Mouse (Mus musculus): ENCODE measurements around the gene Irf5. TPM values are rescaled to one million over a fixed set of nuclear protein-coding genes. Genes with fewer than 3 reads are reported as not detected.
"Not testable (repeated sequence)": the region's sequence is repeated elsewhere in the genome, so short reads cannot be mapped to it uniquely, and the experiment has no call there.

Irf5 gene
- polyA plus RNA-seq, 1 experiment, result 214 TPM

DNA sequence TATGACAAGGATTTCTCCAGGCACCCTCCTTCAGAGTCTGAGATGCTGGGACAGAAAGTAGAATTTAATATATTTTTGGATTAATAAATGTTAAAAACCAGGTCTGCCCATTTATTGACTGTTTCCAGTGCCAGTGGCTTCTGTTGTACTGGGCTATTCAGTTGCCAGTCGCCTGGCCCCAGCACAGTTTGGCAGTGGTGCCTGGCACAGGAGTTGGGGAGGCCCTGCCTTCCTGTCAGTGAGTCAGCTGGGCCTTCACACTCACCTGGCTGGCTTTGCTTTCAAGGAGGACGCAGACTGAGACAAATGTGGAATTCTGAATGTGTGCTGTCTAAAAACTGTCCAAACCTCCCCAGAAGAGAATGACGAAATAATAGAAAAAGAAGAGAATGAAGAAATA lies 10.8 kb downstream of the Irf5 start:
- no peak overlapping the region for H3K27ac ChIP-seq (ENCODE audit: insufficient read depth, low read depth, low read length)
- H3K4me1 ChIP-seq (ENCODE audit: control insufficient read depth, insufficient read depth, low read length), result peaks cover 23% of the 10 kb centered on the region
- TF ChIP-seq POLR2A (IDR thresholded peaks at IDR 0.05; ENCODE audit: borderline replicate concordance, low read depth, low read length), result no peak
- TF ChIP-seq CTCF (IDR thresholded peaks at IDR 0.05; ENCODE audit: low read depth, low read length), result no peak
- H3K4me3 ChIP-seq (ENCODE audit: insufficient read depth, low read length), result no peak overlapping the region

DNA sequence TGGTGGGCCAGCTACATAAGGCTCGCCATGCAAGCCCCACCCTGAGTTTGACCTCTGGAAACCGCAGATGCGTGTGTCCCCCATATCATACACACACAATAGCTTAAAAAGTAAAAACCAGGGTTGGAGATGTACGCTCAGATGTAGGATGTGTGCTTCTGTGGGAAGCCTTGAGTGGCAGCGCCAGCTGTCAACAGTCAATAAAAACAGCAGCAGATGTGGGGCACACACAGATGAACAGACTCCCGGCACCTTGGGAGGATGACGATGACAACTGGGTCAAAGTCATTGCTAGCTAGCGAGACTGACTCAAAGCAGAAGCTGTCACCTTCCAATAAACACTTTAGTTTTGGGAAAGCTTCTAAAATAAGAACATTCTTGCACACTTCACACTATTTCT lies 13.1 kb downstream of the Irf5 start:
- H3K4me1 ChIP-seq (ENCODE audit: control insufficient read depth, insufficient read depth, low read length), result peaks cover 11% of the 10 kb centered on the region
- no peak for TF ChIP-seq POLR2A (IDR thresholded peaks at IDR 0.05; ENCODE audit: borderline replicate concordance, low read depth, low read length)
- TF ChIP-seq CTCF (IDR thresholded peaks at IDR 0.05; ENCODE audit: low read depth, low read length), result no peak
- no peak overlapping the region for H3K4me3 ChIP-seq (ENCODE audit: insufficient read depth, low read length)
- no peak overlapping the region for H3K27ac ChIP-seq (ENCODE audit: insufficient read depth, low read depth, low read length)

DNA sequence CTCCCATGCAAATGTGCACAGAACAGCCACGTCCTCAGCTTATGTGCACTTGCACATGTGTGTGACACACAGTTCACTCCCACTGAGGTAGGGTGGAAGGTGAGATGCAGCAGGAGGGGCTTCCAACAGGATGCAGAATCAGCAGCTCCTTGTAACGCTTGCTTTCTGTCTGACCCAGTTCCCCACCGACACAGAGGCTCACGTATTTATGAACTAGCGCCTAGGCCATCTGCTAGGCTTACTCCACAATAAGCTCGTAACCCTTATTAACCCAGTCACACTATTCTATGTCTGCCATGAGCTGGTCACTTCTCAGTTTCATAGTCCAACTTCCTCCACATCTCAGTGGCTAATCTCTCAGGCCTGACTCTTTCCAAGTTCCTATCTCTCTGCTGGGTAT lies 13.8 kb downstream of the Irf5 start:
- Histone ChIP-seq H3K27ac (ENCODE audit: insufficient read depth, low read depth, low read length) (no peak overlapping the region), H3K4me3 (ENCODE audit: insufficient read depth, low read length) (no peak overlapping the region), H3K4me1 (ENCODE audit: control insufficient read depth, insufficient read depth, low read length) (peaks cover 11% of the 10 kb centered on the region)
- no peak for TF ChIP-seq CTCF (IDR thresholded peaks at IDR 0.05; ENCODE audit: low read depth, low read length)
- TF ChIP-seq POLR2A (IDR thresholded peaks at IDR 0.05; ENCODE audit: borderline replicate concordance, low read depth, low read length), result no peak

DNA sequence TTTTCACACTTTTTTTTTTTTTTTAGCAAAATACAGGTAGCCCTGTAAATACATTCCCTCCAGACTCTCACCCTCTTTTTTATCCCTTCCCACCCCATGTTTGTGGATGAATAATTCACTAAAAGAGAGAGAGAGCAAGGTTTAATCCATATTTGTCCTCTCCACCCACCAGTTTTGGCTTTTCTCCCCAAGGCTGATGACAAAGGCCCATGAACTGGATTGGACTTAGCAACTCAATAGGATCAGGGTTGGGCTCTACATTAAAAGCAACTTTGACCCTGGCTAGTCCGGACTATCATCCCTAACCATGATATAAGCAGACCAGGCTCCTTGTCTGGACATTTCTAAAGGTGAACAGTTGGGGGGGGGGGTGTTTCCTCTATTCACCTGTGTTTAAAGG lies 14.5 kb downstream of the Irf5 start:
- Histone ChIP-seq H3K27ac (ENCODE audit: insufficient read depth, low read depth, low read length) (no peak overlapping the region), H3K4me3 (ENCODE audit: insufficient read depth, low read length) (no peak overlapping the region), H3K4me1 (ENCODE audit: control insufficient read depth, insufficient read depth, low read length) (peaks cover 11% of the 10 kb centered on the region)
- TF ChIP-seq POLR2A (IDR thresholded peaks at IDR 0.05; ENCODE audit: borderline replicate concordance, low read depth, low read length) (no peak), CTCF (IDR thresholded peaks at IDR 0.05; ENCODE audit: low read depth, low read length) (no peak)

DNA sequence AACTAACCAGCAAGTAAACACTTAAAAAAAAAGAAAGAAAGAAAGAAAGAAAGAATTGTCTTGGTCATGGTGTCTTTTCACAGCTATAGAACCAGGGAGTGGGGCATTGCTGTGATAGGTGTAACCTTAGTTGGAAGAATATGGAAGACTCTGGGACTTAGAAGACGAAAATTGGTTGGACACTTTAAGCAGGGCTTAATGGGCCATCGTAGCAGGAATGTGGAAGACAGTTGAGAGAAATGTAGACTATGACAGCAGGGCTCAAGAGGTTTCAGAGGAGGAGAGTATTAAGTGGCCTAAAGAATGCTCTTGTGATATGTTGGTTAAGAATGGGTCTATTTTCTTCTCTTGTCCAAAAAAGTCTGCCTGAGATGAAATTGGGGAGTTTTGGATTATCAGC lies 19.2 kb downstream of the Irf5 start:
- H3K4me1 ChIP-seq (ENCODE audit: control insufficient read depth, insufficient read depth, low read length), result no peaks in the 10 kb centered on the region
- TF ChIP-seq CTCF (IDR thresholded peaks at IDR 0.05; ENCODE audit: low read depth, low read length), result no peak
- TF ChIP-seq POLR2A (IDR thresholded peaks at IDR 0.05; ENCODE audit: borderline replicate concordance, low read depth, low read length), result no peak

DNA sequence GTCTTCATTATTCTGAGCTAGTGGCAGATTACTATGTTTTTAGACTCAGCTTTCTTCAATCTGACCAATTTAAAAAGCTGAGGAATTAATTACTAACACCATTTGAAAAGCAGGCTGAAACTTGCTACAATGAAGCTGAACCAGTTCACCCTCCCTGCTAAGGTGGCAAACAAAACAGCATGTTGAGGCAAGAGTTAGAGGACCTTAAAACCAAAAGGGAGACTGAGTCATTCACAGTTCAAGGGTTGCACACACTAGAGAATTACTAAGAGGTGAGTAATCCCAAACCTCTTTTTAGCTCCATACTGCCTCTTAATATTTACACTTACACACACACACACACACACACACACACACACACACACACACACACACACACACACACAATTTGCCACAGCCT lies 21.2 kb downstream of the Irf5 start:
- Histone ChIP-seq H3K27ac (ENCODE audit: insufficient read depth, low read depth, low read length) (no peak overlapping the region), H3K4me3 (ENCODE audit: insufficient read depth, low read length) (no peak overlapping the region), H3K4me1 (ENCODE audit: control insufficient read depth, insufficient read depth, low read length) (no peaks in the 10 kb centered on the region)
- TF ChIP-seq POLR2A (IDR thresholded peaks at IDR 0.05; ENCODE audit: borderline replicate concordance, low read depth, low read length), result no peak
- TF ChIP-seq CTCF (IDR thresholded peaks at IDR 0.05; ENCODE audit: low read depth, low read length), result no peak

More for the DNA sequence above, 19.2 kb downstream of the Irf5 start:
- Histone ChIP-seq H3K4me3 (ENCODE audit: insufficient read depth, low read length) (no peak overlapping the region), H3K27ac (ENCODE audit: insufficient read depth, low read depth, low read length) (no peak overlapping the region)

DNA sequence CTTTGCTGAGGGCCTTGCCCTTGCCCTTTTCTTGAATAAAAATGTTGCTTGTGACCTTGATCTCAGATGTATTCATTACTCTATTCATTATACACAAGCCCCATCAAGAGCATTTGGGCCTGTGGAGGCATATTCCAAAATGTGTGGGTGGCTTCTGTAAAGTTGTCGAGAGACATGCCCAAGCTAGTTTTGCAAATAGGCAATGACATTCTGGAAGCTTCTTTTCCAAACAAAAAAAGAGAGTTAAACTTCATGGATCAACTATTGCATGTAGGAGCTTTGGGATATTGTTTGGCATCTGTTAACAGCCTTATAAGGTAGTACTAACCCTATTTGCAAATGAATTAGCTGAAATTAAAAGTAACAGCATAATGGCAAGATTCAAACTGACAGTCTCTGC lies 21.7 kb downstream of the Irf5 start:
- Histone ChIP-seq H3K27ac (ENCODE audit: insufficient read depth, low read depth, low read length) (no peak overlapping the region), H3K4me3 (ENCODE audit: insufficient read depth, low read length) (no peak overlapping the region), H3K4me1 (ENCODE audit: control insufficient read depth, insufficient read depth, low read length) (no peaks in the 10 kb centered on the region)
- TF ChIP-seq POLR2A (IDR thresholded peaks at IDR 0.05; ENCODE audit: borderline replicate concordance, low read depth, low read length) (no peak), CTCF (IDR thresholded peaks at IDR 0.05; ENCODE audit: low read depth, low read length) (no peak)

DNA sequence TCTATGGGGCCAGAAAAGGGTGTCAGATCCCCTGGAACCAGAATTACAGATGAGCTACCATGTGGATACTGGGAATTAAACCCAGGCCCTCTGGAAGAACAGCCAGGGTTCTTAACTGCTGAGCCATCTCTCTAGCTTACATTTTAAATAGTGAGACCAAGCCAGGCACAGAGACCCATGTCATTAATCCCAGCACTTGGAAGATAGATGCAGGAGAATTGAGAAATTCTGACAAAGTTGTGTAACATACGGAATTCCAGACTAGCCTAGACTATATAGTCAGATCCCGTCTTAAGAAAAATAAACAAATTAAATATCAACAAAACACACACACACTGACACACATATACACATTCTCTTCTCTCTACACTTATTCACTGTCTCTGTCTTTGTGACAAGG lies 26.1 kb downstream of the Irf5 start:
- TF ChIP-seq CTCF (IDR thresholded peaks at IDR 0.05; ENCODE audit: low read depth, low read length) (no peak), POLR2A (IDR thresholded peaks at IDR 0.05; ENCODE audit: borderline replicate concordance, low read depth, low read length) (no peak)
- no peaks in the 10 kb centered on the region for H3K4me1 ChIP-seq (ENCODE audit: control insufficient read depth, insufficient read depth, low read length)
- H3K27ac ChIP-seq (ENCODE audit: insufficient read depth, low read depth, low read length), result no peak overlapping the region
- no peak overlapping the region for H3K4me3 ChIP-seq (ENCODE audit: insufficient read depth, low read length)

DNA sequence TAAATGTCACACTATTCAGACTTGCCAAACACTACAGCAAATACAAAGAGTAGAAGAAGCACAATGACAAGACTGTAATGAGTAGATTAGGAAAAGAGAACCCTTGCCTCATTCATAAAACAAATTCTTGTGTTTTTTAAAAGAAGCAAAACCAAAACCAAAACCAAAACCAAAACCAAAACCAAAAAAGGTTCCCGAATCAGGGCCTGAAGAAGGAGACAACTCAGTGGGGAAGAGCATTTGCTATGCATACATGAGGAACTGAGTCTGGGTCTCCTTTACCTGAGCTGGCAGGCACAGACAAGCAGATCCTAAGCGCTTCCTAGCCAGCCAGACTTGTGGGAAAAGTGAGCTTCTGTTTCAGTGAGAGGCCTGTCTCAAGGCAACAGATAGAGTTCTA lies 30.7 kb downstream of the Irf5 start:
- TF ChIP-seq POLR2A (IDR thresholded peaks at IDR 0.05; ENCODE audit: borderline replicate concordance, low read depth, low read length) (no peak), CTCF (IDR thresholded peaks at IDR 0.05; ENCODE audit: low read depth, low read length) (no peak)
- Histone ChIP-seq H3K27ac (ENCODE audit: insufficient read depth, low read depth, low read length) (no peak overlapping the region), H3K4me3 (ENCODE audit: insufficient read depth, low read length) (no peak overlapping the region), H3K4me1 (ENCODE audit: control insufficient read depth, insufficient read depth, low read length) (no peaks in the 10 kb centered on the region)

DNA sequence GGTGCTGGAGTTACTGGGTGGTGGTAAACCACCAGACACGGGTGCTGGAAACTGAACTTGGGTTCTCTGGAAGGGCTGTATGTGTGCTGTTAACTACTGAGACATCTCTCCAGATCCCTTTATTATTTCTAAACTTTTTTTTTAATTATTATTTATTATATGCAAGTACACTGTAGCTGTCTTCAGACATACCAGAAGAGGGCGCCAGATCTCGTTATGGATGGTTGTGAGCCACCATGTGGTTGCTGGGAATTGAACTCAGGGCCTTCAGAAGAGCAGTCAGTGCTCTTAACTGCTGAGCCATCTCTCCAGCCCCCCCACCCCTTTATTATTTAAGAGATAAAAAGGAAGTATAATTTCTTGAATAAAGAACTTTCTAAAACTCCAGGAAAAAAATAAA lies 50.0 kb downstream of the Irf5 start:
- not testable (repeated sequence) for H3K4me3 ChIP-seq (ENCODE audit: insufficient read depth, low read length); H3K4me1 ChIP-seq (ENCODE audit: control insufficient read depth, insufficient read depth, low read length); H3K27ac ChIP-seq (ENCODE audit: insufficient read depth, low read depth, low read length)

DNA sequence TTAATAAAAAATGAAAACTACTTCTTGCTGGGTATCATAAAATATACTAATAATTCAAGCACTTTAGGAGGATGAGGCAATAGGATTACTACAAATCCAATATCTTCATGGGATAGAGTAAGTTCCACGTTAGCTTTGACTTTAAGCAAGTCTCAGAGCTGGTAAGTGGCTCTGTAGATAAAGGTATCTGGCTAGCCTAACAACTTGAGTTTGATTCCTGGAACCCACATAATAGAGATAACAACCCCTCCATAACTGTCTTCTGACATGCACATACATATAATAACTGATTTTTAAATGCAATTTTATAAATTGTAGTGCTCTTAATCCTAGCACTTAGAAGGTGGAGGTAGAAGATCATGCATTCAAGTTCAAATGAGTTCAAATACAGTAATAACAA lies 54.3 kb downstream of the Irf5 start:
- TF ChIP-seq CTCF (IDR thresholded peaks at IDR 0.05; ENCODE audit: low read depth, low read length) (no peak), POLR2A (IDR thresholded peaks at IDR 0.05; ENCODE audit: borderline replicate concordance, low read depth, low read length) (no peak)
- Histone ChIP-seq H3K4me1 (ENCODE audit: control insufficient read depth, insufficient read depth, low read length) (no peaks in the 10 kb centered on the region), H3K4me3 (ENCODE audit: insufficient read depth, low read length) (no peak overlapping the region), H3K27ac (ENCODE audit: insufficient read depth, low read depth, low read length) (no peak overlapping the region)
